Mouse (Mus musculus): ENCODE results near the gene Scn2b.

DNA sequence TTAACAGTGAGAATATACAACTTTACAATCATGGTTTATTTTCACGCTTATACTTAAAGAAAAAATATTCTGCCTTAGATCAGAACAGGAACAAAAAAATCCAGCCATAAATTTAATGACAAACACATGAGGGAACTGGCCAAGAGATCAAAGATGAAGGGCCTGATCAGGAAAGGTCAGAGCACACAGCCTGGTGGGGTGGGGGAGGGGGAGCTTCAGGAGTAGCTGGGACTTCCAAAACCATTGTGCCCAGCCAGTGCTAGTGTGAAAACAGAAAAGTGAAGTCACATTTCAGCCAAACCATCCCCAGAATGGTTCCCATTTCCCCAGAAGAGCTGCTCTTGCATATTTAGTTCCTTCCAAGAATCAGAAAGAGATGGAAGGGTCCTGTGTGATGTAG lies 15.1 kb upstream of the Scn2b start:
- TF ChIP-seq CTCF (IDR thresholded peaks at IDR 0.05; ENCODE audit: low read depth, low read length), result no peak
- no peak for TF ChIP-seq TAL1 (conservative IDR thresholded peaks at IDR 0.05; ENCODE audit: low read depth, low read length)
- no peak for TF ChIP-seq GATA2 (IDR thresholded peaks at IDR 0.05; ENCODE audit: borderline replicate concordance, low read depth, low read length)
- no peak for TF ChIP-seq POLR2AphosphoS5 (IDR thresholded peaks at IDR 0.05; ENCODE audit: insufficient replicate concordance, low read depth, low read length)

Measured in G1E (cell line).